In the genomic region with DNA sequence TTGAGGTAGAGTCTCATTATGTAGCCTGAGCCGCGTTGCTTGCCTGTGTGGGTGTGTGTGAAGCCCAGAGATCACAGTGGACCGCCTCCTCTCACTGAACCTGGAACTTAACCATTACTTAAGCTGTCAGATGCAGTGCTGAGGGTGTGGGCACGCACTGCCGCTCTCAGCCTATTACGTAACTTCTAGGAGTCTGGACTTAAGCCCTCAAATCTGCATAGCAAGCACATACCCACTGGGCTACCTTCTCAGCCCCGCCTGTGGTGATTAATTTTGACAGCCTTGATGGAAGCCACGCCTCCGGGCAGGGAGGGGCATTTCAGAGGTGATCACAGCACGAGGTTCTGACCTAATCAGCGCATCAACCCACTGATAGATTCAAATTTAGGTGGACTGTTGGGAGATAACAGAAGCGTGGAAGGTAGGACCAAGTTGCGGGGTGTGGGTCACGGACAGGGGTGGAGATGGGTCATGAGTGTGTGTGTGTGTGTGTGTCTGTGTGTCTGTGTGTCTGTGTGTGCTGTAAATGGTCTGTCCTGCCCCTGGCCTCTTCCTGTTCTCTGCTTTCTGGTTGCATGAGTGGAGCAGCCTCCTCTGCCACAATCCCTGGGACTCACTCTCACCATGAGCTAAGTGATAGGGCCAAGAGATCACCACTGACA, we compare ENCODE assay signal across 8 mouse cellular contexts. TPM values are rescaled to one million over a fixed set of nuclear protein-coding genes. Genes with fewer than 3 reads are reported as not detected.
DNase-seq lines count a peak whose midpoint lies in the region; ATAC-seq and TF ChIP-seq lines count a peak whose summit lies in the region.

No protein-coding gene starts in this region.

- TF ChIP-seq CTCF in intestine, postnatal 0 days (IDR thresholded peaks at IDR 0.05; ENCODE audit: low read depth) = no peak

- peak overlapping the region; percentile 60 for H3K27ac ChIP-seq in intestine, postnatal 0 days (ENCODE audit: low read depth, low read length)
- no peak overlapping the region for H3K27ac ChIP-seq in lung, embryonic 15.5 days

- peak overlapping the region; percentile 28 for H3K4me2 ChIP-seq in intestine, postnatal 0 days (replicated peaks; ENCODE audit: low read depth)
- no peak overlapping the region for H3K4me2 ChIP-seq in lung, embryonic 15.5 days

- H3K9me3 ChIP-seq in intestine, postnatal 0 days (ENCODE audit: control insufficient read depth) = no peaks in the 10 kb centered on the region
- no peaks in the 10 kb centered on the region for H3K9me3 ChIP-seq in lung, embryonic 15.5 days

- no peaks in the 10 kb centered on the region for H3K27me3 ChIP-seq in intestine, postnatal 0 days (replicated peaks; ENCODE audit: control insufficient read depth, insufficient read depth, low read length)
- H3K27me3 ChIP-seq in lung, embryonic 15.5 days = no peaks in the 10 kb centered on the region

- no peaks in the 10 kb centered on the region for H3K36me3 ChIP-seq in intestine, postnatal 0 days (ENCODE audit: control insufficient read depth, insufficient read depth)
- H3K36me3 ChIP-seq in lung, embryonic 15.5 days = no peaks in the 10 kb centered on the region

- no peaks in the 10 kb centered on the region for H3K4me1 ChIP-seq in intestine, postnatal 0 days (replicated peaks; ENCODE audit: control insufficient read depth, insufficient read depth, low read length)
- no peaks in the 10 kb centered on the region for H3K4me1 ChIP-seq in lung, embryonic 15.5 days

- peak; percentile 96 for ATAC-seq in intestine, postnatal 0 days
- ATAC-seq in lung, embryonic 15.5 days (ENCODE audit: borderline replicate concordance, extremely low read depth, low FRiP score, low TSS enrichment) = peak; percentile 57; the same call in 1 of the 2 replicates

- H3K9ac ChIP-seq in intestine, postnatal 0 days (ENCODE audit: low read depth, low read length) = no peak overlapping the region
- H3K9ac ChIP-seq in lung, embryonic 15.5 days = no peak overlapping the region

- DNase-seq in A20 (ENCODE audit: low read depth, low spot score) = peak; percentile 75
- peak; percentile 66 for DNase-seq in NIH3T3 (ENCODE audit: low read depth)
- no peak for DNase-seq in thymus, postnatal 25 days
- no peak for DNase-seq in spleen, postnatal 36 days (ENCODE audit: low spot score in 2 of 2)
- DNase-seq in urinary bladder, postnatal 10 days (ENCODE audit: low spot score) = no peak
- DNase-seq in adrenal gland, adult 8-10 months = no peak

- no peak overlapping the region for H3K4me3 ChIP-seq in intestine, postnatal 0 days (ENCODE audit: low read depth, low read length)
- no peak overlapping the region for H3K4me3 ChIP-seq in lung, embryonic 15.5 days

- WGBS in intestine, postnatal 0 days = 22% methylated on average over 14 of the region's 14 CpGs
- WGBS in lung, embryonic 15.5 days = 28% methylated on average over 14 of the region's 14 CpGs

RNA-seq across cellular contexts. Expression of a gene that starts 10.2 kb away (rescaled TPM):
- 10.8 and 12.7 TPM in 2 replicates for polyA plus RNA-seq in intestine, postnatal 0 days (2015; fragmentation: Nextera tagmentation; extraction: Ambion mirVana)
- polyA plus RNA-seq in lung, embryonic 15.5 days (2015; fragmentation: Nextera tagmentation; extraction: Ambion mirVana) = 55.1 and 55.3 TPM in 2 replicates
- 10 to 100 TPM; 46.5 to 76.6 (median 51.2) TPM for total RNA-seq in adrenal gland, adult 8-10 months (2022)

RNA-seq across cellular contexts. Expression of a gene that starts 11.0 kb away (rescaled TPM):
- not detected in 2 replicates for polyA plus RNA-seq in intestine, postnatal 0 days (2015; fragmentation: Nextera tagmentation; extraction: Ambion mirVana)
- polyA plus RNA-seq in lung, embryonic 15.5 days (2015; fragmentation: Nextera tagmentation; extraction: Ambion mirVana) = 0.05 and 0.35 TPM in 2 replicates
- total RNA-seq in adrenal gland, adult 8-10 months (2022) = 1 to 10 TPM; 2.6 to 4.5 (median 3.8) TPM

RNA-seq across cellular contexts. Expression of a gene that starts 32.9 kb away (rescaled TPM):
- polyA plus RNA-seq in intestine, postnatal 0 days (2015; fragmentation: Nextera tagmentation; extraction: Ambion mirVana) = 86.8 and 92.0 TPM in 2 replicates
- 141 TPM in 2 replicates for polyA plus RNA-seq in lung, embryonic 15.5 days (2015; fragmentation: Nextera tagmentation; extraction: Ambion mirVana)
- 10 to 100 TPM; 43.9 to 54.3 (median 49.1) TPM for total RNA-seq in adrenal gland, adult 8-10 months (2022)

RNA-seq across cellular contexts. Expression of a gene that starts 60.0 kb away (rescaled TPM):
- polyA plus RNA-seq in intestine, postnatal 0 days (2015; fragmentation: Nextera tagmentation; extraction: Ambion mirVana) = 0.20 and 0.48 TPM in 2 replicates
- polyA plus RNA-seq in lung, embryonic 15.5 days (2015; fragmentation: Nextera tagmentation; extraction: Ambion mirVana) = 0.65 and 0.79 TPM in 2 replicates
- 1 to 10 TPM in 3 of 4 experiments, under 1 TPM in 1; 0.70 to 1.9 (median 1.5) TPM for total RNA-seq in adrenal gland, adult 8-10 months (2022)

Comparison
In these comparisons a context has a peak if more than half of its experiments do, and no peak if none do; other contexts are left out.
1. DNase-seq: peak in A20 (single experiment) and NIH3T3 (single experiment); none in thymus, postnatal 25 days (single experiment), spleen, postnatal 36 days (0 of 2), urinary bladder, postnatal 10 days (single experiment) and adrenal gland, adult 8-10 months (single experiment).